In genomic region chr8:75071627-75072346, GRCm38 (mm10) we compare ENCODE assay signal across 8 mouse cellular contexts. TPM values are rescaled to one million over a fixed set of nuclear protein-coding genes. Genes with fewer than 3 reads are reported as not detected.
DNase-seq lines count a peak whose midpoint lies in the region; ATAC-seq lines count a peak whose summit lies in the region.

No protein-coding gene starts in this region.

- no peaks in the 10 kb centered on the region for H3K27me3 ChIP-seq in hindbrain, embryonic 14.5 days (ENCODE audit: control insufficient read depth, insufficient read depth, low read length)

- H3K4me1 ChIP-seq in hindbrain, embryonic 14.5 days (replicated peaks; ENCODE audit: control insufficient read depth, insufficient read depth, low read length), result no peaks in the 10 kb centered on the region

- no peak overlapping the region for H3K27ac ChIP-seq in hindbrain, embryonic 14.5 days

- H3K9ac ChIP-seq in hindbrain, embryonic 14.5 days, result no peak overlapping the region

- no peak overlapping the region for H3K4me2 ChIP-seq in hindbrain, embryonic 14.5 days (replicated peaks)

- ATAC-seq in hindbrain, embryonic 14.5 days (ENCODE audit: low FRiP score), result peak; percentile 86

- H3K4me3 ChIP-seq in hindbrain, embryonic 14.5 days (replicated peaks; ENCODE audit: low read length), result no peak overlapping the region

- H3K9me3 ChIP-seq in hindbrain, embryonic 14.5 days (ENCODE audit: control insufficient read depth, low read length), result no peaks in the 10 kb centered on the region

- no peaks in the 10 kb centered on the region for H3K36me3 ChIP-seq in hindbrain, embryonic 14.5 days (replicated peaks; ENCODE audit: control insufficient read depth, insufficient read depth)

- WGBS in hindbrain, embryonic 14.5 days, result 30% methylated on average over 4 of the region's 4 CpGs

- peak; percentile 93 for DNase-seq in NIH3T3 (ENCODE audit: low read depth)
- DNase-seq in cerebellum, postnatal 10 days, result peak; percentile 90 to 93
- DNase-seq in frontal cortex, postnatal 25 days (ENCODE audit: low spot score in 2 of 2), result peak; percentile 75 to 77
- peak; percentile 92 for DNase-seq in hindbrain, embryonic 14.5 days (ENCODE audit: low spot score)
- peak; percentile 64 to 85 for DNase-seq in layer of hippocampus, postnatal 25 days (ENCODE audit: extremely low spot score in 1 of 2, low spot score in 1 of 2)
- peak; percentile 87 for DNase-seq in lung, postnatal 14 days
- peak; percentile 86 for DNase-seq in retina, embryonic 14.5 days (ENCODE audit: low spot score)
- DNase-seq in thymus, postnatal 36 days, result peak; percentile 61 to 68

RNA-seq across cellular contexts. Expression of gene Hmox1, which starts 21.6 kb away (rescaled TPM):
- polyA plus RNA-seq in hindbrain, embryonic 14.5 days (2014; fragmentation: Nextera tagmentation; extraction: Ambion mirVana), result 10.2 and 10.5 TPM in 2 replicates
- 1 to 10 TPM; 6.3 to 7.0 TPM for total RNA-seq in layer of hippocampus, postnatal 25 days (2021)

RNA-seq across cellular contexts. Expression of gene Mcm5, which starts 37.6 kb away (rescaled TPM):
- polyA plus RNA-seq in hindbrain, embryonic 14.5 days (2014; fragmentation: Nextera tagmentation; extraction: Ambion mirVana), result 27.0 and 33.3 TPM in 2 replicates
- 1 to 10 TPM; 6.2 to 7.1 TPM for total RNA-seq in layer of hippocampus, postnatal 25 days (2021)

RNA-seq across cellular contexts. Expression of gene Tom1, which starts 38.3 kb away (rescaled TPM):
- polyA plus RNA-seq in hindbrain, embryonic 14.5 days (2014; fragmentation: Nextera tagmentation; extraction: Ambion mirVana), result 33.3 and 36.8 TPM in 2 replicates
- total RNA-seq in layer of hippocampus, postnatal 25 days (2021), result 10 to 100 TPM; 37.3 to 38.7 TPM
